Mouse (Mus musculus) layer of hippocampus, adult 11-12 months (tissue): ENCODE measurements around the gene Mbtps1.

ENCODE experiments used
- DNase-seq: peaks from one replicate; pipeline ENCODE4 v3.0.0; 2022; ENCODE audit warnings: low spot score

Mbtps1 gene

GRCm38 (mm10) chr8:119557821-119558602, 523 bp downstream of the Mbtps1 start:
- DNase-seq: no peak

GRCm38 (mm10) chr8:119557132-119557531, 1.4 kb downstream of the Mbtps1 start:
- DNase-seq: no peak

GRCm38 (mm10) chr8:119555861-119556260, 2.7 kb downstream of the Mbtps1 start:
- DNase-seq: no peak

- no peak for DNase-seq
Observed at GRCm38 (mm10) chr8:119552967-119553366, 5.6 kb downstream of the Mbtps1 start.

GRCm38 (mm10) chr8:119548560-119549113, 9.9 kb downstream of the Mbtps1 start:
- DNase-seq: no peak

- no peak for DNase-seq
Observed at GRCm38 (mm10) chr8:119547019-119547691, 11.4 kb downstream of the Mbtps1 start.

GRCm38 (mm10) chr8:119545791-119546190, 12.7 kb downstream of the Mbtps1 start:
- no peak for DNase-seq

GRCm38 (mm10) chr8:119545180-119545579, 13.4 kb downstream of the Mbtps1 start:
- no peak for DNase-seq

- no peak for DNase-seq
Observed at GRCm38 (mm10) chr8:119544606-119545005, 13.9 kb downstream of the Mbtps1 start.

GRCm38 (mm10) chr8:119531973-119532372, 26.6 kb downstream of the Mbtps1 start:
- DNase-seq: peak; percentile 72

GRCm38 (mm10) chr8:119531397-119531796, 27.1 kb downstream of the Mbtps1 start:
- DNase-seq: no peak

- no peak for DNase-seq
Observed at GRCm38 (mm10) chr8:119530937-119531336, 27.6 kb downstream of the Mbtps1 start.

GRCm38 (mm10) chr8:119528762-119529161, 29.8 kb downstream of the Mbtps1 start:
- no peak for DNase-seq

GRCm38 (mm10) chr8:119520102-119520501, 38.4 kb downstream of the Mbtps1 start:
- DNase-seq: no peak

- no peak for DNase-seq
Observed at GRCm38 (mm10) chr8:119516674-119517073, 41.9 kb downstream of the Mbtps1 start.

- no peak for DNase-seq
Observed at GRCm38 (mm10) chr8:119515767-119516166, 42.8 kb downstream of the Mbtps1 start.

- no peak for DNase-seq
Observed at GRCm38 (mm10) chr8:119514940-119515339, 43.6 kb downstream of the Mbtps1 start.

- DNase-seq: no peak
Observed at GRCm38 (mm10) chr8:119513405-119513804, 45.1 kb downstream of the Mbtps1 start.

GRCm38 (mm10) chr8:119511722-119512121, 46.8 kb downstream of the Mbtps1 start:
- no peak for DNase-seq

GRCm38 (mm10) chr8:119510471-119510870, 48.1 kb downstream of the Mbtps1 start:
- no peak for DNase-seq

- no peak for DNase-seq
Observed at GRCm38 (mm10) chr8:119506106-119506505, 52.4 kb downstream of the Mbtps1 start.

- no peak for DNase-seq
Observed at GRCm38 (mm10) chr8:119505488-119505887, 53.0 kb downstream of the Mbtps1 start.

GRCm38 (mm10) chr8:119503191-119503767, 55.3 kb downstream of the Mbtps1 start:
- DNase-seq: no peak
